Mouse (Mus musculus) ovary, postnatal 14 days (tissue): ENCODE data around the gene Sncg.
A peak's percentile ranks its signal among the peaks of the same experiment; 100 is the strongest.
"Not testable (repeated sequence)": the region's sequence is repeated elsewhere in the genome, so short reads cannot be mapped to it uniquely, and the experiment has no call there.

Experiments
- DNase-seq: peaks from one replicate; pipeline ENCODE4 v3.0.0; 2022; ENCODE audit warnings: low spot score

The Sncg gene

DNA sequence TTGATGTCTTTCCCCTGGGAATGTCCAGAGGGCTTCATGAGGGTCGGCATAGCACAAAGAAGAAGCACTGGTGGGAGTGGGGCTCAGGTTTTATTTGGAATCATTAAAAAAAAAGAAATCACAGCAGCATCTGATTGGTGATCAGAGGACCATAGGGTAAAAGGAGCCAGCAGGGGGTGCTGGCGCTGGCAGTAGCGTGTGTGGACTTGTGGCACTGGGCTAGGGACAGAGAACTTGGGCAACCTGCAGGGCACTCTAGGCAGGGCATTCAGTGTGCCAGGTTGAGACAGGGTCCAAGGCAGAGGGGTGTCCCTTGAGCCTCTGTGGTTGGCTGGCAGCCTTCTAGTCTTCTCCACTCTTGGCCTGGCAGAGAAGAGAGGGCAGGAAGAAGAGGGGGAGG, 4.4 kb downstream of the Sncg start:
- DNase-seq = no peak

DNA sequence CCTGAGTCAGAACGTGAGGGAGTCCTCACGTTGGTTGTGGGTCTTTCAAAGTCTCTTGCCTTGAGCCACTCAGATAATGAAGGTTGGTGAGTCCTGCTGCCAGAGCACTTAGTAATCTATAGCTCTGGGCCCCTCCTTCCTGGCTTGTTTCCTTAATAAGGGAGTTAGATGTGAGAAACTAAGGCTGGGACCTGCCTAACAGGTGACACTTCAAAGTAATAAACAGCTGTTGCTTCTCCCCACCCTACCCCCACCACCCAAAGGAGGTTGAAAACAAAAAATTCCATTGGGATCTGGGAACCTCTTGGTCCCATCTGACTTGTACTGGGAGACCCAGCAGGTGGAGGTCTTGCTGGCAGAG, 9.5 kb downstream of the Sncg start:
- no peak for DNase-seq

DNA sequence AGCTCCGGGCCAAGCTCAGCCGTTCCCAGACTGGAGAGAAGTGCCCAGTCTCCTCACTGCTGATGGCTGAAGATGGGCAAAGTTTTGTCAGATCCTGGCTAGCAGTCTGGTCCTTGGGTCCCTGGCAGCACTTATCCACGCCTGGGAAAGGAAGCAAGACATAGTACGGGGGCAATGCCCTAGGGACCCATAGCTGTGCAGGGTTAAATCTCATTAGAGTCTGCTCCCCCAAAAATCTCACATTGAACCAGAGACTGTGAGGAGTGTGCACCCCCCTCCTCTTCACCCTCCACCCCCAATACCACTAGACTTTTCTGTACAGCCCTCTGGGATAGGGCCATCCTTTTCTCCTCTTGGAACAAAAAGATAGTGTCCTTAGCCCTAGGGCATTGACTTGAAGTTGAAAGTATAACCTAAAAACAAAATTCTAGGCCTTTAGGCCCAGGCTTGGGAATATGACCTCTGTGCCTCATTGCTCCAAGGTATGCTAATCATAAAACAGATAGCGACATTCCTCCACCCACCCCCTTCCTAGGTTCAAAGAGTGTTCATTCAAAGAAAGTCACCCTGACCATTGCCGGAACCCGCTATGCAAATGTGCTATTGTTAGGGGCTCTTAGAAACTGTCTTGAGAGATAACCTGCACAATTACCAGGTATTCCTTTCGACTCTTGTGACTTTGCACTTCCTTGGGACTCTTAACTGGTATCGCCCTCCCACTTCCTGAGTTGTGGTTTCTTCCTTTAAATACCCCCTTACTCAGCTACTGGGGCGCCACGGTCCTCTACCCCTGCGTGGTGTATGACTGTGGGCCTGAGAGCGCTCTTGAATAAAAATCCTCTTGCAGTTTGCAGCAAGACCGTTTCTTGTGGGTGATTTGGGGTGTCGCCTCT, 10.1 kb downstream of the Sncg start:
- not testable (repeated sequence) for DNase-seq

DNA sequence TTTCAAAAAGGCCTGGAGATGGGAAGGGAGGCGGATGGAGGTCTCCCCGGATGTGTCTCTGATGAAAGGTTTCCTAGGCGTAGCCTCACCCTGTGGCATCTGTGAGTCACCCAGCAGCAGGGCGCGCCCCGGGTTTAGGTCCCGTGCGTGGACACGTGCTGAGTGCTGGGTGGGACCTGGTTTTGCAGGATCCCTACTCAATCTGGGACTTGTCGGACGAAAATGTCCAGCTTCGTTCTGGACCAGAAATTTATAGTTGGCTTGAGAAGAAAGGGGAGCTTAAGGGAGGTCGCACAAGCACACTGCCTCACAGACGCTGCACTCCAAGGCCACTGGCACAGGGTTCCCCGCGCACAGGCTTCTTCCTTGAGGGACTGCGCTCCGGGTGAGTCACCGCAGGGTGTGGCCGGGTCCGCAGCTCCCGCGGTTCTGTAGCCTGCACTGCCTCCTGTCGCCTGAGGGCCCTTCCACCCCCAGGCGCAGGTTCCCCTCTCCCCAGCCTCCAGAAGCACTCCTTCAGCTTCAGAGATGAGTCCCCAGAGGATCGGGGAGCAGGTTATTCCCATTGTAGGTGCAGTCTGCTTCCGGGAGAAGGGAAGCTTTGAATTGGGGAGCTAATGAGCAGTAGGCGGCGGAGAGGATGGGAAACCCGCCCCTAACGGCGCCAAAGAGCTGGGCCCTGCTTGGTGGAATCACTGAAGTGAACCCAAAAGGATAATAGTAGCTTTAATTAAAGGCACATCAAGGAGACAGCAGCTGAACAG, 10.9 kb downstream of the Sncg start:
- DNase-seq = peak; percentile 37

DNA sequence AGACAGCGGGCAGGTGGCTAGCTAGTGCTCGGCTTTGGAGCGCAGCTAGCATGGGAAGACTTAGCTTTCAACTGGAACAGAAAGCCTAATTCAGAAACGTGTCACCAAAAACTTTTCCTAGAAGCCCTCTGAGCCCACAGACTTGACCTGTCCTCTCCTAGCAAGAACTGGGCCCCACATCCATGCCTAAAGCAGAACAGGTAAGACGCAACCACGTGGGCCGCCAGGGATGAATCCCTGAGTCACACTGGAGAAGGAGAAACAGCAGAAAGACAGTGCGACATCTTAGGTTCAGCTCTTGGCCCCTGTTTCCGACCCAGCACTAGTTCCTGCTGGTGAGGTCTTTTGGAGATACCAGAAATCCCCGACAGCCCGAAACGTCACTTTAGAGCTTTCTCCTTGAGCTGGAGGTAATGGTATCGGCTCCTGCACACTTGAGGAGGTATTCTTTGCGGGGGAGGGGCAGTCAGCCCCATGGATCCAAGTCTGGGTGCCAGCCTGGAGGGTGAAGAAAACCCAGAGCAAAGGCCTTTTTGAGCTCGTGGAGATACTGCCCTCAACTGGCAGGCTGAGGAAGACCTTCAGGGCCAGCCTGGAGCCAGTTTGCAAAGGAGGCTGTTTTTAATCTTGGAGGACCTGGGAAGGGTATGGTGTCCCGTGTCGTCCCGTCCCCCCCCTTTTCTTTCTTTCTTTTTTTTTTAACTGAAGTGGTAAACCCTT, 11.7 kb downstream of the Sncg start:
- DNase-seq = peak; percentile 48

DNA sequence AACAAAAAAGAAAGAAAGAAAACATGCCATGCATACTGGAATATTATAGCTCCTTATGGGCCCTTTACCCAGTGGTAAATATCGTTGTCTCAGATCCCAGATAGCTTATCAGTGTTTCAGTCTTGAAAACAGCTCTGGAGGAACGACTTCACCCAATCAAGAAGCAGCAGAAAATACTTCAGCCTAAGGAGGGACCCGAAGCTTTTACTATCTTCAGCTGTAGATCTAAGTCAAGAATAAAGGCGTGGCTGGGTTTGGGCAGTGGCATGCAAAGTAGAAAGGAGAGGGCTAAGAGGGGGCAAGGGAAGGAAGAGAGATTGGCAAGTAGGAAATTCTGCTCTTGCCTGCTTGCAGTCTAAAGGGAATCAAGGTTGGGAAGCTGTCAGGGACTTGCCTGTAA, 12.5 kb downstream of the Sncg start:
- DNase-seq = no peak

DNA sequence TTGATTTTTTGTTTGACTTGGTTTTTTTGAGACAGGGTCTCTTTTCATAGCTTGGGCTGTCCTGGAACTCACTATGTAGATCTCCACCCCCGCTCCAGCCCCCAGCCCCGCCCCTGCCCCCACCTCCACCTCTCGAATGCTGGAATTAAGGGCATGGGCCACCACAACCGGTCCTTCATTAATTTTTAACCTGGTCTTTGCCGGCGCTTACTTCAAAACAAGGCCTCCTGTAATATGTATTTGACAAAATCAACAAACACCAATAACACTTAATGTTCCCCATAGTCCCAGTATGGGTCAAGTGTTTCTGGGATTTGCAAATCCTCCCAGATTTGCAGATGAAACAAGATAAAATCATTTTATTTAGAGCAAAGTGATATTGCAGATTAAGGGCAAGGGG, 14.3 kb downstream of the Sncg start:
- DNase-seq = no peak

DNA sequence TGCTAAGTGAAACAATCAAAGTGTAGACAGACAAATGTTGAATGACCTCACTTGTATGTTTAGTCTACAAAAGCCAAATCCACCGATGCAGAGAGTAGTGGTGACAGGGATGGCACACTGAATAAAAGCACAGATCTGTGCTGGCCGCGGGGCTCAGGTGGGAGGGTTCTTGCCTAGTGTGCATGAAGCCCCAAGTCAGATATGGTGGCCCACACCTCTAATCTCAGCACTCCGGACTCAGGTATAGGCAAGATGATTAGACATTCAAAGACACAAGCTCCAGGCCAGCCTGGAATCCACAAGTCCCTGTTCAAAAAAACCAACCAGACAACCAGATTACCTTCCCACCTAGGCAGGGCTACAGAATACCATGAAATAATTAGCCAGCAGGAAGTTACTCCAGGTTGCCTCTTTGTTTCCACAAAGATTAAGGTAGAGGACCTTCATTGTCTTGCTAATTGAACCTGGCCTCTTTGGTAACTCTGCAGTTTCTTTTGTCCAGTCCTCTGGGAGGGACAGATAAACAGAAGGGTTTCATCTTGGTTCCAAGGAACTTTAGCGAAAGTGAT, 14.8 kb downstream of the Sncg start:
- DNase-seq = no peak

DNA sequence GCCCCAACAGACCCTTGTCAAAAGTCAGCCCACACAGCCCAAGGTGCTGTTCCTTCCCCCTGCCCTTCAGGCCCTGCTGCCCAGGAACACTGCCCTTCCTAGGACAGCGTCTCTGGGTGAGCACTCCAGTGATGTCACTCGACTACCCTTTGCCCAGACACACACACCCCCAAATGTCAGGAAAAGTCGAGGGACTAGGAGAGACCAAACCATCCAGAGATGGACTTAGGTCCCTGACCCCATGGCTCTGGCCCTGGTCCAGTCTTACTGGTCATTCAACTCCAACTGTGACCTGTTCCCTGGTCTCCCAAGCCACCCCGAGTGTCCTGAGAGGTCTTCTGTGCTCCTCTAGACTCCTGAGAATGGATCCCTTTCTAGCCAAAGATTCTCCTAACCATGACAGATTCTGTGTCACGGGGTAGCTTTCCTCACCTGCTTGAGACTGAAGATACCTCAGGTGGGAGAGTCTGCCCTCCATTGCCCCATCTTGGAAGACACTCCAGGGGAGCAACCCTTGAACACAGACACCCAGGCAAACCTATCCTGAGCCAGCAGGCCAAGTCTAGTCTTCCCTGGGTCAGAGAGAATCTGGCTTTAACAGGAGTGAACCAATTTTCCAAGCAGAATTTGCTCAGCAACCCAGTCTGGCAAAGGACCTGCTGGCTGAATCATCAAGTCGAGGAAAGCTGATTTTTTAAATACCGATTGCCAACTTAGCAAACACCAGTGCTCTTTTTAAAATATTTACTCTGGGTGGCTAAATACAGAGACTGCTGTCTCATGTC, 16.7 kb downstream of the Sncg start:
- no peak for DNase-seq

DNA sequence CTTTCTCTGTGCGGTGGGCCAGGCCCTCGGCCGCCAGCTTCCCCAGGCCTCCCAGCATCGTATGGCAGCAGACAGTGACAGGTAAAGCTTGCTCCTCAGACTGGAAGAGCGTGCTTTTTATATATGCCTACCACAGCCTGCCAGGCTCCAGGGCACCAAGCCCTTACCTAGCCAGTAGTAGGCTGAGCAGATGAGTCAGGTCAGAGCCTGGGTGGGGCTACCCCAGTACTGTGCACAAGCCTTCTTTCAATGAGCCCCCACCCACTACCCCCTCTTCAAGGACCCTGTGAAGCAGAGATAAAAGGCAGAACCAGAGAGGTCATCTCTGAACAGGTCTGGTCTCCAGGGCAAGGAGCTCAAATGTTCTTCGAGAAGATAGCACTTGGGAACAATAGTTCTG, 19.3 kb downstream of the Sncg start, which contains the start of gene Fam25c:
Gene Fam25c, minus strand, starts transcription at position 133 of the 400 bp plus-strand sequence.
- no peak for DNase-seq

DNA sequence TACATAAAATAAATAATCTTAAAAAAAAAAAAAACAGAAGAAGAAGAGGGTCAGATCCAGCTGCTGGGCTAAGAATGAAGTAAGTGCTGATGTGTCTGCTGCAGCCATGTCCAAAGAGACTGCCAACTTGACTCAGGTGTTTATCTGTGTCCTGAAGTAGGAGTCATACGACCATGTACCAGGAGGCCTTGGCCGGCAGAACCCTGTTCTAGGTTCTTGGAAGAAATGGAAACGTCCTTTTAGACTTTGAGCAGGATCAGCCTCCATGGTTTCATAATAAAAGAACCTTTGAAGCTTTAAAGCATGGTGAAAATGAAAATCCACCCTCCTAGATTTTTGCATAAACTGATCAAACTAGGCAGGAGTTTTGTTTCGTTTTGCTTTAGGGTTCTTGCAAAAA, 20.1 kb downstream of the Sncg start:
- no peak for DNase-seq

DNA sequence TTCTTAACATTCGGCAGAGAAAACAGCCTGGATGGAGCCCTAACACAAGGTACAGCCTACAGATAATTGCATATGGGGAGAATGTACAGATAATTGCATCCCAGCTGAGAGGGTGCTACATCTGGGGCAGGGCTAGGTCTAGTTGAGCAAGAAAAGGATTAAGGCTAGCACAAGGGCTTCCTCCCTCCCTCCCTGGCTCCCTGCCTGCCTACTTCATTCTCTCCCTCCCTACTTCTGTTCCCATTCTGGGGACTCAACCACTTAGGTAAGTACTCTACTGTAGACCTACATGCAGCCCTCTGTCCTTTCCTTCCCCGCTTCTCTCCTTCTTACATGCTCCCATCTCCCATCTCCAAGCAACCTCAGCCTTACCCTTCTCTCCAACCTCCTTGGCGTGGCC, 21.3 kb downstream of the Sncg start:
- DNase-seq = no peak

DNA sequence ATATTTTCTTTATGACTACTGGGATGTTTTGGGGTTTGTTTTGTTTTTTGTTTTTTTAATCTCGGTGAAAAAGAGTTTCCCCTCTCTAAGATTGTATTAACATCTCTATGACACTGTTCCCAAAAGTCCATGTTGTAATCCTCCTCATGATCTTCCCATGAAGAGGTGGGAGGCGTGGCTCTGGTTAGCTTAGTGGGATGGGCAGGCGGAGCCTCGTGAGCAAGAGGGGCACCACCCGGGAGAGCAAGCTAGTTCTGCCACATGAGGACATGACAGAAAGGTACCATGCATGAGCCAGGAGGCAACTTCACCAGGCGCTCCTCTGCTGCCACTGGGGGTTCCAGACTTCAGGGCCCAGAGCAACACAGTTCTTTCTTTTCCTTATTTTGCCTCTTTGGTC, 22.1 kb downstream of the Sncg start:
- DNase-seq = no peak

DNA sequence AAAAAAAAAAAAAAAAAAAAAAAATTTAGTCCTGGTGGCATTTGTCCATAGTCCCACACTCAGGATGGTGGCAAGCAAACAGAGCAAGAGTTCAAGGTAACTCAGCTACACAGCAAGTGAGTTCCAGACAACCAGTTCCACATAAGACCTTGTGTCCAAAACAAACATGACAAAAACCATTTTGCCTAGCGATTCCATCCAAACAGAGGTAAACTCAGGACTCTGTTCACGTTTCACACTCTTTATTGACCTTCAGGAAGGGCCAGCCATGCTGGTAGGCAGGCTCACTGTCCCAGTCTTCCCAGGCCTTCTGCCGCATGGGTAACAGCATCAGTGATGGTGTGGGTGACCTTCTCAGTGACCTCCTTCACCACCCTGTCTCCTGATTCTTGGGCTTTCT, 22.9 kb downstream of the Sncg start:
- DNase-seq = no peak

DNA sequence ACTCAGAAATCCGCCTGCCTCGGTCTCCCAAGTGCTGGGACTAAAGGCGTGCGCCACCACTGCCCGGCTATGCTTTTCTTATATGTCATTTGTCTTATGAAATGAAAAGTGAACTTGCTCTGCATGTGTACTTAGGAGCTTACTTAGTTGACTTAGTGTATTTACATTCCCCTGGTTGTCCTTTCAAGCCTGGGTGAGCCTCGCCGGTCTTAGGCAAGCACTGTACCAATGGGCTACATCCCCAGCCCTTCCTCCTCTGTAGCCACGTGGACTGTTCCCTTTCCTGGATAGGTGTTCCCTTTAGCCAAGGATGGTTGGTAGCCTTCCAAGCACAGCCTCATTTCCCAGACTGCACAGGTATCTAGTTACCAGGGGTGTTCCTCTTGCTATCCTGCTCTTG, 25.6 kb downstream of the Sncg start:
- no peak for DNase-seq

DNA sequence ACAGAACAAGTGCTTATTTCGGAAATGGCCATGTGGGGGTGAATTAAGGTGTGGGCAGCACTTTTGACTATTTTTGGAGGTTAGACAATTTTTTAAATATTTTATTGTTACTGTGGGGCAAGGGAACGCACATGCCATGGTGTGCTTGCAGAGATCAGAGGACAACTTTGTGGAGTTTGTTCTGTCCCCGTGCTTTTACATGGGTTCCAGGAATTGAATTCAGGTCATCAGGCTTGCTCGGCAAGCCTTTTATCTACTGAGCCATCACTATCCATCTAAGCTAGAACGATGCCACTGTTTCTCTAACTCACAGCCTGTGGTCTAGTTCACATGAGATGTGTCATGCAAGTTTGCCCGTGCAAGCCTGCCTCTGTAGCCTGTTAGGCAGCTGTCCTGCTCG, 26.3 kb downstream of the Sncg start:
- no peak for DNase-seq

DNA sequence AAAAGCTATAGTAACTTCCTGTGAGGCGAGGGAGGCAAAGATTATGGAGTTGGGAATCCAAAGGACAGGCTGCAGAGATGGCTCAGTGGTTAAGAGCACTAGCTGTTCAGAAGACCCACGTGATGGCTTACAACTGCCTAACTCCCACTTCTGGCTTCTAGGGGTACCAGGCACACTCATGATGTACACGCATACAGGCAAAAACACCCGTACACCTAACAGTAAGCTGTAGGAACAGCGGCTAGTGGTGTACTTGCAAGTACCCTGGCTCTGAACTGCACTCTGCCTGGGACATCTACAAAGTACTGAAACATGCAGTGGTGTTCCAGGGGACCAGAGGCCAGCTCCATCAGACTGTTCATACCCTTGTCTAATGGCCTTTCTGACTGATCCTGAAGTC, 27.5 kb downstream of the Sncg start:
- DNase-seq = no peak

DNA sequence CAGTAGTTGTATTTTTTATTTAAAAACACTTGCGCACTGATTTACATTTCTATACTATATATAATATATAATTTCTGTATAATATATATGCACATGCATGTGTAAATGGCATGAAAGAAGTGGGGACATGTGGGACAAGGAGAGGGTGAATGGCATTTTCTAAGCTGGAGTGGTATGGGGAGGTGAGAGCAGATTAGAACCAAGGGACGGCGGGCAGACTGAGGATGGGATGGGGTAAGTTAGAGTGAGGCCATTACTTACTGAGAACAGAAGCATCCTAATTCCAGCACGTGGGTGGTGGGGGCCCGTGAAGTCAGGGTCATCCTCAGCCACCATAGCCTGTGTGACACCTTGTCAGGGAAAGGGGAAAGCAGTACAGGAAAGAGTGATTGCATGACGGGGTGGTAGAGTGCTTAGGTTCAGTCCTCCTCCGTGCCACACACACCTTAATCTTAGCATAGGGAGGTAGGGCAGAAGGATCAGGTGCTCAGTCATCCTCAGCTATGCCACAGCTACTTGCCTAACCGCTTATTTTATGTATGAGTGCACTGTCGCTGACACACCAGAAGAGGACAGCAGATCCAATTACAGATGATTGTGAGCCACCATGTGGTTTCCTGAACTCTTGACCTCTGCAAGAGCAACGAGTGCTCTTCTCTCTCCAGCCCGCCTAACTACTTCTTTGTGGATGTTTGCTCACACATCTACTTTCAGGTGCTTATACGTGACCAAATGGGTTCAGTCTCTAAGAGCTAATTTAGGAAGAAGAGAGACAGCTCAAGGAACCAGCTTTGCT, 28.6 kb downstream of the Sncg start:
- DNase-seq = no peak

DNA sequence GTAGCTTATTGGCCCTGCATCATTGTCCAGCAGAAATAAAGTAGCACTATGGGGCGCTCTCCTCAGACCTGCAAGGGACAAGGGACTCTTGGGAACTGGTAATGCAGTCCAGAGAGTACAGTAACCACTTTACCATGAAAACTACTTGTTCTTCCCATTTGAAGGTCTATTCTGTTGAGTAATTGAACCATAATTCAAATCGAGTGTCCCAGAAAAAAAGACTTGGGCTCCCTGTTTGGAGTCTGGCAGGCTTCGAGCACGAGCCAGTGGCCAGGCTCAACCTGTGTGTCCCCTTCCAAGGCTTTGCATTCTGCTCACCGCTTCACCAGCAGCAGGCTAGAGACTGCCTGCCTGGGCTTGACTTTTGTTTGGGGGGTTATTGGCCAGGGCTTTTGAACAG, 30.2 kb downstream of the Sncg start:
- no peak for DNase-seq

DNA sequence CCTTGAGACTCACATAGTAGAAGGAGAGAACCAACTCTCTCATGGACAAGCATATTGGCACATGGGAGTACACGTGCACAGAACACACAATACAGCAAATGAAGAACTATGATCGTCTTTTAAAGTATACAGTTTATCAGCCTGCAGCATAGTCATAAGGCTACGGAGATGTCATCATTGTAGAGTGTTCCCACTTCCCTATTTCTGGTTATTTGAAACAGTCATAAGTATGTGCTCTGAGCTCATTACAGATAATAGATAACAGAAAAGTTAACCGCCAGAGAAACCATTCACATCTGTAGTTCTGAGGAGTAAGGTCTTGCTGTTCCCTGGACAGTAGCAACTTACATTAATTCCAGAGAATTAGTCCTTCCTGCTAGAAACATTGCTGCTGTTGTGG, 31.5 kb downstream of the Sncg start:
- DNase-seq = no peak

DNA sequence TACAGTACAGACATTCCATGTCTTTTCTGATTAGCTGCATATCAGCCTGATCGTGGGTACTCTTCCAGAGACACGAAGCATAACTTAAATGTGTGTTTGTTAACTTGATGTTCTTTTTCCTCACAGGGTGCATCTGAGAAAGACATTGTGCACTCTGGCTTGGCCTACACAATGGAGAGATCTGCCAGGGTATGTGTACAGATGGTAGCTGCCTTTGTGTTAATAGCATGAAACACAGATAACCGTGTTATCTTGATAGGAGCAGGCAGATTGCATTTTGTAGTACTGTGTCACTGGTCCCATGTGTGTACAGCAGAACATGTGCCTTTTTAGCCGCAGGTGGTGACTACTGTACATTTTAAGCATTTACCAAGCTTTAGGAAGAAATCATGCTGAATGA, 32.6 kb downstream of the Sncg start:
- no peak for DNase-seq
